Mouse (Mus musculus): ENCODE measurements around the gene Ints12.

DNA sequence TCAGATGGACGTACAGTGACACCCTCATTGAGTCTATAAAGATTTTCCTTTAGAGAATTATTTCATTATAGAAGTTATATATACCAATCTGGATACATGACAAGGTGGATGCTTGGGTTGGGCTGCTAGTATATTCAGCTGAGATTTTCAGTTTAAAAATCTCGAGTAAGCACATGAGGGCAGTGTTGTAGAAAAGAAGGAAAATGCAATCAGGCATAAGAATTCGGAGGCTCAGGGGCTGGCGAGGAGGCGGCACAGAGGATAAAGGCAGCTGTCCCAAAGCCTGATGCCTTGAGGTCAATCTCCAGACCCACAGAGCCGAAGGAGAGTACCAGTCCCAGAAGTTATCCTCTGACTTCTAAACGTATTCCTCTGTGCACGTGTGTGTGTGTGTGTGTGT lies 41.0 kb downstream of the Ints12 start:
- TF ChIP-seq CTCF (IDR thresholded peaks at IDR 0.05; ENCODE audit: control insufficient read depth, insufficient read depth, insufficient read length) (no peak), MAX (IDR thresholded peaks at IDR 0.05) (no peak)
